Mouse (Mus musculus): Measurements from ENCODE around the gene Ttll1.
"Not testable (repeated sequence)": the region's sequence is repeated elsewhere in the genome, so short reads cannot be mapped to it uniquely, and the experiment has no call there.

Gene Ttll1

GRCm38 (mm10) chr15:83482645-83483224 lies 28.0 kb downstream of the Ttll1 start:
- no peak for DNase-seq (ENCODE audit: extremely low spot score)

- no peak for DNase-seq (ENCODE audit: extremely low spot score)
These were observed 29.4 kb downstream of the Ttll1 start for GRCm38 (mm10) chr15:83481236-83481780.

DNA sequence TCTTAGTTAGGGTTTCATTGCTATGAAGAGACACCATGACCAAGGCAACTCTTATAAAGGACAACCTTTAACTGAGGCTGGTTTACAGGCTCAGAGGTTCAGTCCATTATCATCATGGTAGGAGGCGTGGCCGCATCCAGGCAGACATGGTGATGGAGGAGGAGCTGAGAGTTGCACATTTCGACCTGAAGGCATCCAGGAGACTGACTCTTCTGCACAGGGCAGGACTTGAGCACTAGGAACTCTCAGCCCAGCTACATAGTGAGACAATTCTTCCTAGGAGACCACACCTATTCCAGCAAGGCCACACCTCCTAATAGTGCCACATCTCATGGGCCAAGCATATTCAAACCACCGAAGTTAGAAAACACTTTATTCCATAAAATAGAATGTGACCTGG lies 30.9 kb downstream of the Ttll1 start:
- no peak for DNase-seq (ENCODE audit: extremely low spot score)

GRCm38 (mm10) chr15:83478096-83478495 lies 32.6 kb downstream of the Ttll1 start:
- no peak for DNase-seq (ENCODE audit: extremely low spot score)

DNA sequence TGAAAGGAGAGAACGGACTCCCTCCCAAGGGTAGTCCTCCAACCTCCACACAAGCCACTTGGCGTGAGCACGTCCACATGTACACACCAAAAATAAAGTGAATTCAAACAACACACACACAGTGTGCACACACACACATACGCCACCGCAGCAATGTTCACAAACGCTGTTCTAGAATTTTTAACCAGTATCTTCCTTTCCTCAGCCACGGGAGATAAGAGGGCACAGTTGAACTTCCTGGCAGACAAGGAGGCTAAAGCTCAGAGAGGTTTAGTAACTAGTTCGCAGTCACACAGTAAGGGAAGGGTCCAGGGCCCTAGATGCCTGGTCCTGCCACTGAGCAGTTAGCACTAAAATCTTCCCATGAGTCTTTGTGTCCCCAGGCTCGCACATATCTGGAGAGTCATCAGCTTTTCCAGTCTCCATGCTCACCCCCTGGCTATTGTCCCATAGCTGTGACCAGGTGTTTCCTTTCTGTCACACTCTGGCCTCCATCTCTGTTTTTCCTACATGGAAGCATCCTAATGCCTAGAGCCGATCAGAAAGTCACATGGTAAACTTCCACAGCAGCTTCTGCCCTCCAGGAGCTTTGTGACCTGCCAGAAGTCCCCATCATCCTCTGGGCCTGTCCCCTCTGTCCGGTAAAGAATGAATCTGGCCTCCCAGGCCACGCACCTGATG lies 34.0 kb downstream of the Ttll1 start:
- no peak for DNase-seq (ENCODE audit: extremely low spot score)

- no peak for DNase-seq (ENCODE audit: extremely low spot score)
These were observed 36.2 kb downstream of the Ttll1 start for GRCm38 (mm10) chr15:83474466-83474836.

DNA sequence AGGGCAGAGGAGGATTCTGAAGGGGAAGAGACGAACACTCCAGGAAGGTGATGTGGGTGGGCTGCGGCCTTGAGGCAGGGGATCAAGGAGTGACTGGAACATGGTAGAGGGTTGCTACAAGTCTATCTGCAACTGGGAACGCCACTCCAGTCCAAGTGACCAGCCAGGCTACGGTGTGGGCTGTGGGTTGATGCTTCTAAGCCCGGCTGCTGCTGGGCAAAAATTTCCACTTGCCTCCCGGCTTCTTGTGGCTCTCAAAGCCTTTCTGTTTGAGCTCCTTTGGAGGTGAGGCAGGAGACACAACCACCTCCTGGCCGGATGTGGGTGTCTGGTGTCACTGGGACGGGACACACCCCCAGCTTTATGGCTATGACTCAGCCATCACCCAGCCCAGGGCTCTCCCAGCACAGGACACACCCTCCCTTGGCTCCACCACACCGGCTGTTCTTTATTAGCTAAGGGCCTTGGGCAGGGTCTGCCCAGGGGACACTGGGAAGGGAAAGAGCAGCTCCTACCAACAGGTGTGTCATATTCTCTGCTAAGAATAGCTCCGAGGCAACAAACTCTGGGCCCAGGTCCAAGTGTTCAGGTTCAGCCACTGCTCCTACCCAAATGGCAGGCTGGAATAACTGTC lies 36.7 kb downstream of the Ttll1 start:
- peak; percentile 11 for DNase-seq (ENCODE audit: extremely low spot score)

DNA sequence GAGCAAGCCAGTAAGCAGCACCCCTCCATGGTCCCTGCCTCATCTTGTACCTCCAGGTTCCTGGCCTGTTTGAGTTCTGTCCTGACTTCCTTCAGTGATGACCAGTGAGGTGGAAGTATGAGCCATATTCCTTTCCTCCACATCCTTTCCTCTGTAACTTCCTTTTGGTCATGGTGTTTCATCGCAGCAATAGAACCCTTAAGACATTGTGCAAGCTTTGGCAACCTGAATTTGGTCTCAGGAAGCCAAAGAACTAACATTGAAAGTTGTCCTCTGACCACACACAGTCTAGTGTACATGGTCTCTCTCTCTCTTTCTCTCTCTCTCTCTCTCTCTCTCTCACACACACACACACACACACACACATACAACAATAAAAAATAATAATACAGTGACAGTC lies 37.4 kb downstream of the Ttll1 start:
- no peak for DNase-seq (ENCODE audit: extremely low spot score)

- no peak for DNase-seq (ENCODE audit: extremely low spot score)
These were observed 39.2 kb downstream of the Ttll1 start for GRCm38 (mm10) chr15:83471476-83471875.

DNA sequence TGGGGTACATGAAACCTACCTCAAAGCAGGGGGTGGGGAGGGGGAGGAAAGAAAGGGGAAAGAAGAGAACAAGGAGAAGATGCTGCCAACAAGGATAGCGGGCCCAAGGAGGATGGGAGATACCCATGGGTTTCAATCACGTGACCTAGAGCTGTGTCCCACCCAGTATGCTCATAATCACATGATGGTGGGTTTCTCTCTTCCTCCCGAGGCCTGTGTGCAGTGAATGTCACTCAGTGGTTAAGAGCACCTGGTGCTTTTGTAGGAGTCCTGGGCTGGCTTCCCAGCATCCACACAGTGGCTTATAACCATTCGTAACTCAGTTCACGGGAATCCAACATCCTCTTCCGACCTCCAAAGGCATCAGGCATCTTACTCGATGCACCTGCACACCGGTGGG lies 40.2 kb downstream of the Ttll1 start:
- no peak for DNase-seq (ENCODE audit: extremely low spot score)

DNA sequence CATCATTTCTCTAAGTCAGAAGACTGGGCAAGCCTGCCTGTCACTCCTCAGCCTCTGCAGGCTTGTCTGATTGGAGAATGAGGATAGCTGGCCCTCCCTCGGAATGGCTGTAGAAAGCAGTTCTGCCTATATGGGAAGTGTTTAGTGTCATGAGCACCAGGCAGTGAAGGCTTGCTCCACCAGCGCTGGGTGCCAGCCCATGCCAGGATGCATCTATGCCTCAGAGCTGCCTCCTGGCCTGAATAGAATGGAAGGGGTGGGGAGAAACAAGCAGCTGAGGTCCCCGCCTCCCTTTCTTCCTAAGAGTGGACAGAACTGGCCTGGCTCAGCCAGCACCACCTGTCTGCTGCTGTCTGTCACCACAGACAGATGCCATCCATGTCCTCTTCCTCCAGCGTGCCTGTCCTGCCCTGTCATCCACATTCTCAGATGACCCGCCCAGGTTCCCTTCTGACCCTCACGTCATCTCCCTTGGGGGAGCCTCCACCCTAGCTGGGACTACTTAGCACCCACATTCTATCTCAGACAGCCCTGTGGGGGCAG lies 41.3 kb downstream of the Ttll1 start:
- DNase-seq (ENCODE audit: extremely low spot score), result no peak

GRCm38 (mm10) chr15:83467232-83467966 lies 43.3 kb downstream of the Ttll1 start:
- DNase-seq (ENCODE audit: extremely low spot score), result no peak

DNA sequence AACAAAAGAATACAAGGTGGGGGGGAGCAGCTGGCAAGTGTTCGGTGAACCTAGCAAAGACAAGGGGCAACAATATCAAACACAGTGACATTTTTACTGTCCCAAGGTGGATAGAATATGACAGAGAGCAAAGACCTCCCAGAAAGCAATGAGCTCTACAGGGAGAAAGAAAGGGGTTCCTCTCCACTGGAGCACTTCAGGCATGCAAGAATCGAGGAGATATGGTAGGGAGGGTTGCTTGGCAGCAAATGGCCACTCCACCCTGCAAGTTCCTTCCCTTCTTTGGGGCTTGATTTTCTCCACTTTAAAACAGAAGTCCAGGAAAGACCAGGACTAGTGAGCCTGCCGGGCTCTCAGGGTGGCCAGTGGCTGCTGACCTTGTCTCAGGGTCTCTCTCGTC lies 44.4 kb downstream of the Ttll1 start:
- DNase-seq (ENCODE audit: extremely low spot score), result no peak

GRCm38 (mm10) chr15:83464905-83465650 lies 45.6 kb downstream of the Ttll1 start:
- DNase-seq (ENCODE audit: extremely low spot score), result no peak

DNA sequence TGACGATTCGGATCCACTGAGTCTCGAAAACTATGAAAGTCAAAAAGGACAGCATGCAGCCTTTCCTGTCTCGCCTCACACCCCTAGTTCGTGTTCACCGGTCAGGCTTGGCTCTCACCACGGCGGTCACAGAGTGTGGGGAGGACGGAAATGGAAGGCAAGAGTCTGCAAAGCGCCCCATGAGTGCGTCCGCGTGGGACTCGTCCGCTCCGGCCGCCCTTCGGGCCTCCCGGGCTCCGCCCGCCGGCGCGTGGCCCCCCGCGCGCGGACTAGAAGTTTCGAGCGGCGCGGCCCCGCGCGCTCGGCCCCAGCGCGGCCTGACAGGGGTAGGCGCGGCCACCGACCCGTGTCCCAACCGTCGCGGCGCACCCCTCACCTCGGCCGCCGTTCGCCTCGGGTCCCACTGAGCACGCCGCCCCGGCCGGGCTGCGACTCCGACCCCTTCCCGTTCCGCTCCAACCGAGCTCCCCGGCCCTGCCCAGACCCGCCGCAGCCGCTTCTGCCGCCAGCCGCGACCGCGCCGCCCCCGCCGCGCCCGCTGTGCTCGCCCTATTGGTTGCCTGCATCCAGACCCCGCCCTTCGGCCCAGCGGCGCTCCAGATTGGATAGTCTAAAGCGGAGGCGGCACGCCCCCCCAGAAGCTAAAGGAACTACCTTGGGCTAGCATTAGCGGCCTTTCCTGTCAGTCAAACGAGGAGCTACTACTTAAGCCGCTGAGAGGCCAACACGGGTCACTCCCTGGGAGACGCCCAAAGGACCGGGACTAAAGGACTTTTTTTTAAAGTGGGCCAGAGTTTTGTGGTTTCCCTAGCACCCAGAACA lies 46.4 kb downstream of the Ttll1 start, which contains the start of gene Pacsin2:
TSS of gene Pacsin2 (minus strand) at position 524 of the 822 bp plus-strand sequence.
- DNase-seq (ENCODE audit: extremely low spot score), result peak; percentile 96

- peak; percentile 51 for DNase-seq (ENCODE audit: extremely low spot score)
These were observed 47.2 kb downstream of the Ttll1 start for GRCm38 (mm10) chr15:83463369-83464082.

- DNase-seq (ENCODE audit: extremely low spot score), result not testable (repeated sequence)
These were observed 48.3 kb downstream of the Ttll1 start for GRCm38 (mm10) chr15:83462349-83462748.

GRCm38 (mm10) chr15:83460891-83461290 lies 49.8 kb downstream of the Ttll1 start:
- DNase-seq (ENCODE audit: extremely low spot score), result no peak

DNA sequence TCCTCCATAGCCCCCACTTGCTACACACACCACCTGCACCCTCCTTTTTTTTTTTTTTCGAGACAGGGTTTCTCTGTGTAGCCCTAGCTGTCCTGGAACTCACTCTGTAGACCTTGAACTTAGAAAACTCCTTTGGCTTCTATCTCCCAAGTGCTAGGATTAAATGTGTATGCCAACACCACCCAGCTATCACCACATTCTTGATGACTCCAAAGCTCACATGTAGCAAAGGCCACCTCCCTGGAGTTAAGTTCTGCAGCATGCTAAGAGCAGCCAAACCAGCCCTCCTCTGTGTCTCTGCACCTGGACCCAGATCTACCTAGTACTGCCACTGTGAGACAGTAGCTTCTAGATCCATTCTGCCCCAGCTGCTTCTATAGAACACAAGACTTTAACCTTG lies 53.2 kb downstream of the Ttll1 start:
- DNase-seq (ENCODE audit: extremely low spot score), result no peak

DNA sequence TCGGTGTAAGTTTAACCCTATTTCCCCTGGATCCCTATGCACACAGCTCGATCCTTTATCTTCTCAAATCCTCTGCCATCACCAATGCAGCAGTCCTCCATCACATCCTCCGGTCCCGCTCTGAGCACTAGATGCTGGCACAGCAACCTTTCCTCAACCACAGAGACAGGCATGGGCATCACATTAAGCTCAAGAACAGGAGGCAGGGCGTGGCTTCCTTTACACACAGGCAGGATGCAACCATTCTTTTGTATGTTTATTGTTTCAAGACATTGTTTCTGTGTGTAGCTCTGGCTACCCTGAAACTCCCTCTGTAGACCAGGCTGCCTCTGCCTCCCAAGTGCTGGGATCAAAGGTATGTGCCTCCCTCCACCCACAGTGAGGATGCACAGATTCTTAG lies 55.1 kb downstream of the Ttll1 start:
- no peak for DNase-seq (ENCODE audit: extremely low spot score)
